In the genomic region with DNA sequence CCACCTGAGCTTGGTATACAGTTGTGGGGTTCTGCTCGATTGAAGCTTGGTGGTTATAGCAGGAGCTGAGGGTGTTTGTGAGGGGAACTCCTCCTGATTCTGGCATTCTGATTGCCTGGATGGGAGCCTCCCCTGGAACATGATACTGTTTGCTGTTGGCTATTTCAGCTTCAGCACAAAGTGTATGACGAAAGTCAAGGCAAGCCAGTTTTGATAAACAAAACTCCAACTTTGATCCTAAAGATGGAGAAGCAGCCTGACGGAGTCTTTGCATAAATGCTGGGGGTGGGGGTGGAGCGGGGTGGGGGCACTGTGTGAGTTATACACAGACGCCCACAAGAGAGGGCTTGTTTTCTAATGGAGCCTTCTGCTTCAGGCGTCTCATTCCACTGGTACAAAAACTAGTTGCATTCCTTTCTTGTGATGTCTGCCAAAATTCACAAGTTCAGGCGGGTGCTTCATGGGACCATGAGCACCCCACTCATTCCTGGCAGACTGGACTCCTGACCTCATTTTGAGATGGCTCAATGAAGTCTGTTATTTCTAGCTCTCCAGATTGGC, we compare ENCODE assay signal across 7 mouse cellular contexts. TPM values are rescaled to one million over a fixed set of nuclear protein-coding genes. Genes with fewer than 3 reads are reported as not detected.
DNase-seq lines count a peak whose midpoint lies in the region; ATAC-seq lines count a peak whose summit lies in the region.

No protein-coding gene starts in this region.

- H3K27ac ChIP-seq in macrophage = peak overlapping the region; percentile 89

- no peaks in the 10 kb centered on the region for H3K36me3 ChIP-seq in macrophage (ENCODE audit: inconsistent target)

- H3K79me2 ChIP-seq in macrophage (ENCODE audit: inconsistent target) = no peaks in the 10 kb centered on the region

- DNase-seq in ovary, adult 18-20 months (ENCODE audit: low spot score) = peak; percentile 43
- no peak for DNase-seq in ovary, postnatal 36 days (ENCODE audit: low spot score)
- peak; percentile 22 to 41 for DNase-seq in gastrocnemius, adult 8-10 months (ENCODE audit: low spot score in 2 of 2)
- peak; percentile 61 for DNase-seq in kidney, adult 18-20 months
- no peak for DNase-seq in urinary bladder, postnatal 10 days (ENCODE audit: low spot score)

- WGBS in macrophage (ENCODE audit: missing documents) = 92% methylated on average over 7 of the region's 7 CpGs

- no peak for ATAC-seq in inflammation-experienced regulatory T-cells, adult 6 months

- no peak overlapping the region for H3K4me3 ChIP-seq in macrophage (ENCODE audit: inconsistent target)

RNA-seq across cellular contexts. Expression of gene Ctsl, which starts 30.2 kb away (rescaled TPM):
- total RNA-seq in gastrocnemius, adult 8-10 months (2022) = 100 to 1,000 TPM; 113 to 163 (median 129) TPM
- 100 to 1,000 TPM in 15 of 26 experiments, 10 to 100 TPM in 11; 28.8 to 498 (median 136) TPM for total RNA-seq in macrophage (2018; cell fraction: chromatin; rRNA removed)
- total RNA-seq in macrophage (2018; cell fraction: cytosol; rRNA removed) = 1,000 to 10,000 TPM in 1 of 26 experiments, 100 to 1,000 TPM in 25; 292 to 1,007 (median 547) TPM
- 1,000 to 10,000 TPM in 1 of 26 experiments, 100 to 1,000 TPM in 25; 266 to 1,797 (median 504) TPM for total RNA-seq in macrophage (2018; cell fraction: nucleus; rRNA removed)
- polyA plus RNA-seq in macrophage (2018) = 822 to 3,190 TPM (median 998 TPM) in 3 replicates
- polyA plus RNA-seq in inflammation-experienced regulatory T-cells, adult 6 months (2017; shearing (Covaris generic)) = 10 to 100 TPM in 1 of 3 experiments, 1 to 10 TPM in 2; 2.3 to 10.7 (median 5.8) TPM

RNA-seq across cellular contexts. Expression of gene Cdk20, which starts 31.2 kb away (rescaled TPM):
- 1 to 10 TPM; 2.5 to 3.8 (median 2.9) TPM for total RNA-seq in gastrocnemius, adult 8-10 months (2022)
- 10 to 100 TPM in 21 of 26 experiments, 1 to 10 TPM in 5; 4.9 to 56.3 (median 17.3) TPM for total RNA-seq in macrophage (2018; cell fraction: chromatin; rRNA removed)
- 10 to 100 TPM in 4 of 26 experiments, 1 to 10 TPM in 22; 2.5 to 12.5 (median 5.6) TPM for total RNA-seq in macrophage (2018; cell fraction: cytosol; rRNA removed)
- 10 to 100 TPM in 16 of 26 experiments, 1 to 10 TPM in 10; 2.7 to 45.9 (median 13.0) TPM for total RNA-seq in macrophage (2018; cell fraction: nucleus; rRNA removed)
- polyA plus RNA-seq in macrophage (2018) = 11.3 to 20.3 TPM (median 11.6 TPM) in 3 replicates
- 1 to 10 TPM; 1.1 to 5.9 (median 3.5) TPM for polyA plus RNA-seq in inflammation-experienced regulatory T-cells, adult 6 months (2017; shearing (Covaris generic))

Comparison
In these comparisons a context has a peak if more than half of its experiments do, and no peak if none do; other contexts are left out.
1. DNase-seq: peak in ovary, adult 18-20 months (single experiment), gastrocnemius, adult 8-10 months (2 of 2) and kidney, adult 18-20 months (single experiment); none in ovary, postnatal 36 days (single experiment) and urinary bladder, postnatal 10 days (single experiment).
2. RNA of gene Ctsl, which starts 30.2 kb away (polyA plus RNA-seq): 822 to 3,190 TPM in macrophage; 2.3 to 10.7 TPM in inflammation-experienced regulatory T-cells, adult 6 months; every median in the first group is over 10 times any median in the second.